Mouse (Mus musculus): ENCODE measurements at regions not wholly inside any gene's neighbourhood (a gene's known extent, or its start where the extent isn't known, plus 50 kb on each side); places are given as distances from the start of the nearest gene placed in this dataset.

DNA sequence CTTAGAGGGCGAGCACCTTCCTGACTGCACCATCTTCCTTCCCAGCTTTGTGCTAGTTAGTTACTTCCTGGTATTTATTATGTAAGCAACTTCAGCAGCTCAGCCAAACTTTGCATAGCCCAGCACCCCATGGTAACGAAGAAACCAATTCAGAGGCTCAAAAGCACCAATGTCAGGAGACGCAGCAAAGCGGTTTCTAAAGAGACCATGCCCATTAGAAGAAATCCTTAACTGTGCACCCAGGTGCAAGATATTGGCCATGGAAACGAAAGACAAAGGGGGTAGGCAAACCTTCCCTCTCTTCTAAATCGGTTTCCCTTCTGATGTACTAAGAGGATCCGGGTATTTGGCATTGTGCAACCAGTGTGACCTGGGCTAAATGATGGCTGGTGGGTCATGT lies 343.8 kb downstream of the Sox9 start:
- TF ChIP-seq POLR2A (IDR thresholded peaks at IDR 0.05; ENCODE audit: low read depth, low read length) (no peak), CTCF (conservative IDR thresholded peaks at IDR 0.05; ENCODE audit: insufficient read depth, insufficient read length, low read depth, low read length) (no peak)

All from kidney, adult 2 months (tissue).